Mouse (Mus musculus): ENCODE data around the gene Hoxa4.

The Hoxa4 gene

DNA sequence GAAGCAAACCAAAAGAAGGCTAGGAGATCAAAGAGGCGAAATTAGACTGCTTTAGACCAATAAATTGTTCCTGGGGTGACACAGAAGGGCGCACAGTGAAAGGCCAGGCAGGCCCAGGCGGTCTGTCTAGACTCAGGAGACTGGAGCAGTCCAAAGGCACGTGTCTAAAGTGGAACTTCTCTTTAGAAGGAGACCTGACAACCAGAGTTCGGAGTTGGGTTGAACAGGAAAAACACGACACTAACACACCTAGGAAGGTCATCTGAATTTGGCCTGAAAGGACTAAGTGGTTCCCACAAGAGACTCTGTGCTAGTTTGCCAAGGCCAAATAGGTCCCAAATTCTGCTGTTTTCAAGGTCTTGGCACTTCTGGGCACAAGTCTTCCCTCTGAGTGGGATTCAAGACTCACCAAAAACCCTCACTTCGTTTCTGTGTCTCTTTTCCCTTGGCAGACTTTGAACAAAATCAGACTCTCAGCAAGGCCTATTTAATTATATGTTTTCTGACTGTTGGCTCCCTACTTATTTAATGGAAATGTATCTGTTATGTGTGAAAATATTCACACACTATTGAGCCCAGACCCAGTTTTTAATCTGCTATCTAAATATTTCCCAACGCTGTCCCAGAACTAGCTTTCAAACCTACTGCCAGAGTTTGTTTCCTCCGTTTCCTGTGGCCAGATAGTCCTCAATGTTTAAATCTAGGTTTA, 27.8 kb upstream of the Hoxa4 start:
- in situ Hi-C loops (cut with MboI; ENCODE audit: unreplicated experiment in 2 of 2), result loop anchor here in 1 of 2 experiments (25.0 kb wide), 2 partner anchors 1307 to 1432 kb away; no protein-coding TSS in a partner anchor

DNA sequence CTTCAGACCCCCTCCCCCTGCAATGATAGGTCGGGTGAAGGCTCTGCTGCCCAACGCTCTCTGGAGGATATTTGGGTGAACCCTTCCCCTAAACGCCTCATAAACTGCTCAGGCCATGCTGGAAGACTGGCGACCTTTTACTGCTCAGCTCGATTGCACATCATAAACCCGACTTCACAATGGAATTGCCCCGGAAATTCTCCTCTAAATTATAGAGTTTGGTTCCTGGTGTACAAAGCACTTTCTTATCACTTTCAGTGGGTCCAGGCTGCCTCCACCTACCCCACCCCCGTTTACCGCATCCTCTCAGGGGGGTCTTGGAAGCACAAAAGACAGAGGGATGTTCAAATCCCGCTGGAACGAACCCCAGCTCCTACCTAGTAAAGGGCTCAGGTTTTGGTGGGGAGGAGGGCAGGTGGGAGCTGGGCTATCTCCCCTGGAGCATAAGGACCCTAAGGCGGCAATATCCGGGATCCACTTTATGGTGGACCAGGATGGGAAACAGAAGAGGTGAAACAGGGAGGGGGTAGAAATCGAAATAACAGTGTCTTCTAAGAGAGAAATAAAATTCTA, 27.2 kb upstream of the Hoxa4 start:
- in situ Hi-C loops (cut with MboI; ENCODE audit: unreplicated experiment in 2 of 2), result loop anchor here in 1 of 2 experiments (25.0 kb wide), 2 partner anchors 1306 to 1431 kb away; no protein-coding TSS in a partner anchor

DNA sequence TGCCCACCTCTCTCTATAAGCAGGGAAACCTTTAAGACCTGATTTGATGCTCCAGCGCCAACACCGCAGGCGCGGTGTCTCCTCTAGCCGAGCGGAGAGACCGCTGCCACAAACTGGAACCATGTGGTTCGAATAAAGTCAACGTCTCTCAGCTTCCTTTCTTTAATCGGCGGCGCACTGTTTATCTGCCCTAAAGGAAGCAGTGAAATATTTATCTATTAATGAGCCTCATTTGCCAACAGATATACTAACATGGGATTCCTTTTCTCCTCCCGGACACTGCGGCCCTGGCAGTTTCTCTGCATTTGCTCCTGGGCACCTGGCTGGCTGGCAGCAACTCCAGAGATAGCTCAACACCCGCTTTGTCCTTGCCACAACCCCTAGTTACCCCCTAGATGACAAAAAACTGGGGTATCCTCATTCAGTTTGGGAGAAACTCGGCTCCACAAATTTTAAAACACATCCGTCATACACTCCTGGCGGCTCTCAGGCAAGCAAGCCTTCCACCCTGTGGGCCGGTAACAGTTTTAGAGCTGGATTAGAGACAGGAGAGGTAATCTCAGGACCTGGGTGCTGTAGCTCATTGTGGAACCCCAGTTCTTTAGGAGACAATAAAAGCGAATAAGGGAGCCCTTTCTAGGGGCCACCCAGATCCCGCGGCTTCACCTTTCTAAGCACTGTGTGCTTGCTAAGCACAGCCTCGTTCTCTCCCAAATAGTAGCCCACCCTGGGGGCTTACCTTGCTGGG, 26.5 kb upstream of the Hoxa4 start:
- in situ Hi-C loops (cut with MboI; ENCODE audit: unreplicated experiment in 2 of 2), result loop anchor here in 1 of 2 experiments (25.0 kb wide), 2 partner anchors 1306 to 1431 kb away; no protein-coding TSS in a partner anchor

DNA sequence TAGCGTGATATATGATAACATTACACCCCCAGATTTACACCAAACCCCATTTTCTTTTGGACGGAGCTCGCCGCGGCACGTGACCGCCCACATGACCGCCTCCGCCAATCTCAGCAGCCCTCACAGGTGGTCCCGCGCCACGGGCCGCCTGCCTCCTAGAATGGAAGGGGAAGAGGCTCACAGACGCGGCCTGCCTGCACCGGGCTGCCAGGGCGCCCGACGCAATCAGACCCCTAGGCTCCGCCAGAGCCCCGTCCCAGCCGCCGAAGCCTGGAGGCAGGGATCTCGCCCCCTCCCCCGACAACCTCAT, 25.9 kb upstream of the Hoxa4 start:
- in situ Hi-C loops (cut with MboI; ENCODE audit: unreplicated experiment in 2 of 2), result loop anchor here in 1 of 2 experiments (25.0 kb wide), 2 partner anchors 1305 to 1430 kb away; no protein-coding TSS in a partner anchor

DNA sequence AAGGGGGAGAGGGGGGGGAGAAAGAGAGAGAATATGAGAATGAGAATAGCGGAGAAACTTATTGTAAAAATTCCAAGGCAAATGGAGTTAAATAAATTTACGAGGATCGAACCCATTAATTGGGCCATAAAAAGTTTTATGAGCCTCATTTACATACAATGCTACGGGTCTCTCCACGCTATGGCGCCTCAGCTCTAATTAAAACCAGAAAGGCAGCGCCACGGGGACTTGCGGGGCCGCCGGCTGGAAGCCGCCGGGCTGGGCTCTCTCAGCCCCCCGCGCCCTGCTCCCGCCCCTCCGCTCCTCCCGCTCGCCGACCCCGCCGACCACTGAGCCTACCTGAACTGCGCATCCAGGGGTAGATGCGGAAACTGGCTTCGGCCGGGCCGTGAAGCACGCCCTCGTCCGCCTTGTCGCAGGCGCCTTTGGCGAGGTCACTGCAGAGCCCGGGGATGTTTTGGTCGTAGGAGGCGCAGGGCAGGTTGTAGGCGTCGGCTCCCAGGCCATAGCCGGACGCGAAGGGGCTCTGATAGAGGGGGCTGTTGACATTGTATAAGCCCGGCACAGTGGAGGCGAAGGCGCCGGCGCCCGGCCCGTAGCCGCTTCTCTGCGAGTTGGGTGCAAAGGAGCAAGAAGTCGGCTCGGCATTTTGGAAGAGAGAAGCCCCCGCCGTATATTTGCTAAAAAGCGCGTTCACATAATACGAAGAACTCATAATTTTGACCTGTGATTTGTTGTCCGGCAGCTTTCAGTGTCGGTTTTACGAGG, 25.3 kb upstream of the Hoxa4 start:
- in situ Hi-C loops (cut with MboI; ENCODE audit: unreplicated experiment in 2 of 2), result loop anchor here in 1 of 2 experiments (25.0 kb wide), 2 partner anchors 1305 to 1430 kb away; no protein-coding TSS in a partner anchor

DNA sequence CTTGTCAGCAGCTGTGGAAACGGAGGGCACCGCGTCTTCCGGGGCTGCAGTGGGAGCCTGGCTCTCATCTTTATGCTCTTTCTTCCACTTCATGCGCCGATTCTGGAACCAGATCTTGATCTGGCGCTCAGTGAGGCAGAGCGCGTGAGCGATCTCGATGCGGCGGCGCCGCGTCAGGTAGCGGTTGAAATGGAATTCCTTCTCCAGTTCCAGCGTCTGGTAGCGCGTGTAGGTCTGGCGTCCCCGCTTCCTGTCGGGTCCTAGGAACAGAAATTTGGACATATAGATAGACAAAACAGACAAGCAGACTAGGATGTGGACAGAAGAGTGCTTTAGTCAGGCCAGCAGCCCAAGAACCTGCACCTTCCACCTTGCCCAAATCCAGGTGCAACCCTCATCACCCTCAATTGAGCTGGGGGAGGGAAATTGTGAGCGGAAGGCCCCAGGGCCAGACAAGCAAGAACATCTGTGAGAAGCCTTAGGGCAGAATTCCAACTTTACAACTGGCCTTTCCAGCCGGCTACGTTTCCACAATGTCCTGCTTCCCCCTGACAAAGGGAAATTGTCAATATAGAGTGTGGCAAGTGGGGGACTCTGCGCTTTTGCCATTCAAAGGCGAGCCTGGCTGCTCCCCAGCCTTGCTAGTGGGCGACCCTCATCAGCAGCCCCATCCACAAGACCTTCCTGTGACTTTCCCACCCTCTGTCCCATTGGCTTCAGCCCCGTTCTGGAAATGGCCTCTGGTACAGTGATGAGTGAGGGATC, 24.4 kb upstream of the Hoxa4 start:
- in situ Hi-C loops (cut with MboI; ENCODE audit: unreplicated experiment in 2 of 2), result loop anchor here in 1 of 2 experiments (25.0 kb wide), 2 partner anchors 1304 to 1429 kb away; no protein-coding TSS in a partner anchor

DNA sequence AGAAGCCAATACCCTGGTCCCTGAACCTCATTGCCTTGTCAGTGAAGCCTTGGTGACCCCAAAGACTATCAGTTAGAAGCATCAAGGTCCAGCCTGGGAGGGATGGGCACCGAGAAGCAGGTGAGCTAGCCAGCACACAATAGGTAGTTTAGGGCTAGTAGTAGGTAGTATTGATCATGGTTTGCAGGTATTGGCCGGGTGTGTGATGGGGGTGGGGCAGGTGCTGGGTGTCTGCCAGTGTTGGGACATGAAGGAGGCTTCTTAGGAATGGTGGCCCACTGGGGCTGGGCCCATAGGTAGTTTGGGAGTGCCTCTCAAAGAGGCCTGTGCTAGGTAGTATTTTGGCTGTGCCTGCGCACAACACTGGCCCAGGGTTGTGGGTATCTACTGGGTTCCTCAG, 23.5 kb upstream of the Hoxa4 start:
- in situ Hi-C loops (cut with MboI; ENCODE audit: unreplicated experiment in 2 of 2), result loop anchor here in 1 of 2 experiments (25.0 kb wide), 2 partner anchors 1303 to 1428 kb away; no protein-coding TSS in a partner anchor

DNA sequence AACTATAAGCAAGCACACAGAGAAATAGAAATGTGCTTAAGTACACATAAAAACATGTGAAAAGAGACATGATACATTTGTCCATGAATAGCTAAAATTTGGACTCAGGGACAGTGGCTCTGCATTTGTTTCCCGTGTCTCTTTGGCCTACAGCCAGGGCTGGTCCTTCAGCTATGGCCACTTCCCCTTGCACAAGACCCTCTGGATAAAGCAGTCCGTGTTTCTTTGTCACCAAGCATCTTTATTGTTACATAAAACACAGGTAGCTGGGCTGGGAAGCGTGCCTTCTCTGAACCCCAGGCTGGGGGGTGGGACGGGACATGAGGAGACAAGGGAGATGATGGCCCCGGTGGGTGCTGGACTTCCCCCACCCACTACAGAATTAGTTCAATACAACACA, 22.7 kb upstream of the Hoxa4 start:
- in situ Hi-C loops (cut with MboI; ENCODE audit: unreplicated experiment in 2 of 2), result loop anchor here in 1 of 2 experiments (25.0 kb wide), 2 partner anchors 1302 to 1427 kb away; no protein-coding TSS in a partner anchor

DNA sequence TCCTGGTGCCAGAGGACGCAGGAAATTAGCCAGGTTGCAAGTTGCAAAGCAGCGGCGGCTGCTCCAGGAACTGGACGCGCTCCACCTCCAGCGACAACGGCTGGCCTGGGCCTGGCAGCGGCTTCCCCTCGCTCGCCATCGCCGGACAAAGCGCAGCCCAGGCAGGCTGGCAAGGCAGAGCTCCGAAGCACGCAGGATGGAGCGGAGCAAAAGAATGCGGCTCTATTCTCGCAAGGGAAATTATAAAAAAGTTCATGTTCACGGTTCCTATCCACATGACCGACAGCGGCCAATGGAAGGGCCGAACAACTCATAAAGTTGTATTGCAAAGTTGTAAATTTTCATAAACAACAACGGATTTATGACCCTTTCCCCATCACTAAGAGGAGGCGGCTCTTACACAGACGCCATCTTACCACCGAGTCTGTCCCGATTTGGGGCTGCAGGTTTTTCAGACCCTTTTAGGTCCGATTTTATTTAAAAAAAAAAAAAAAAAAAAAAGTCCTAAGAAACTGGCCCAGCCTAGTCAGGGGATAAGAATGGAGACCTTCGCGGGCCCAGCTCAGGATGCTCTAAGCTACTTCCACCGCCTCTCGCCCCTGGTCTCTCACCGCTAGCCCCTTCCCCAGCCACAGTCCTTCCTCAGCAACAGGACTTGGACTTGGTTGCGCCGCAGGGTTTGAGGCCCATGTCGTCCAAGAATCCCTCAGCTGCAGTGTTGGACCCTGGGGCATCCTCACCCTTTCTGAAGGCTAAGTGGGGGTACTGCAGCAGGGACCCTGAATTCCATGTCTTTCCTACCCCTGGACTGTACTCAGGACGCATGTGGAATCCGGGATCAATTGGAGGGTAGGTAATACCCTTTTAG, 21.8 kb upstream of the Hoxa4 start, which contains the start of the genes Hoxa3 and Gm28308:
Gene Hoxa3 (minus strand): TSS at position 218 of the 868 bp plus-strand sequence.
Gene Gm28308 (minus strand): TSS at position 221 of the 868 bp plus-strand sequence.
- in situ Hi-C loops (cut with MboI; ENCODE audit: unreplicated experiment in 2 of 2), result loop anchor here in 1 of 2 experiments (25.0 kb wide), 2 partner anchors 1301 to 1426 kb away; no protein-coding TSS in a partner anchor

DNA sequence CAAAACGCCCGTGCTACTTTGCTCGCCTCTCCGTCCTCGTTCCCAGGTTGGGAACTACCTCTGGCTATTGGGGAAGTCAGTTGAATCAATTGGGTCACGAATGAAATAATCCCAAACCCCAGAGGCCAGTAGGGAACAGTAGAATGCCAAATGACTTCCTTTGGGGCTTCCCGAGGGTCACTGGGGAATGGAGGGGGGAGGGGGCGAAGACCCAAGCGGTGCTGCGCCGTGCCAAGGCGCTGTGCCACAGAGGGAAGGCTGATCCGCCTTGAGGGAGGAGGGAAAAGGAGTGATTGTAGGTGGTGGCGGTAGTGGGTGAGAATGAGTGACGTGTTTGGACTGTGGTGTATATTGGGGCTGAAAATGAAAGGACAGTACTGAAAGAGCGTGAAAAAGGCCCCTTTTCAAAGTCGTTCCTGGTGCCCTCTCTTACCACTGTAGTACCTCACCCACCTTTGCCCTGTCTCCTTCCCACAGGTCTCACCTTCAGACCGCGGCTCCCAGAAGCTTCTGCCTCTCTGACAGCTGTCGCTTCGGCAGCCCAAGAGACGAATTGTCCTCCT, 21.1 kb upstream of the Hoxa4 start:
- in situ Hi-C loops (cut with MboI; ENCODE audit: unreplicated experiment in 2 of 2), result loop anchor here in 1 of 2 experiments (25.0 kb wide), 2 partner anchors 1300 to 1425 kb away; no protein-coding TSS in a partner anchor

DNA sequence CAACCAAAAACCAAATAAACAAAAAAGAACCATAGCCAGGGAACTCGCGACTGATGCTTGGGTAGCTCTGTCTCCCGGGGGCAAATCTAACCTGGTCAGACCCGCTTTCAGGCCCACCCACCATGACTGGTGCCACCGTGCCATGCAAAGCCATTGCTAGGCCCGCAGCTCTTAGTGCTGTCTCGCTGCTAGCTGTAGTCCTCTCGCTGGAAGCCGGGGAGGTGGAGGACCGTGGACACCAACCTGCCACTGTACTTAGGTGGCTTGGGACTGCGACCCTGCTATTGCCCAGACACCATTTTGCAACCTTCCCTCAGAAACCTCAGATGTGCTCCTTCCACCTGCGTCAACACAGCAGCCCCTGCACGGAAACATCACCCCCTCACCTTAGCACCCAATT, 20.4 kb upstream of the Hoxa4 start:
- in situ Hi-C loops (cut with MboI; ENCODE audit: unreplicated experiment in 2 of 2), result loop anchor here in 1 of 2 experiments (25.0 kb wide), 2 partner anchors 1300 to 1425 kb away; no protein-coding TSS in a partner anchor

DNA sequence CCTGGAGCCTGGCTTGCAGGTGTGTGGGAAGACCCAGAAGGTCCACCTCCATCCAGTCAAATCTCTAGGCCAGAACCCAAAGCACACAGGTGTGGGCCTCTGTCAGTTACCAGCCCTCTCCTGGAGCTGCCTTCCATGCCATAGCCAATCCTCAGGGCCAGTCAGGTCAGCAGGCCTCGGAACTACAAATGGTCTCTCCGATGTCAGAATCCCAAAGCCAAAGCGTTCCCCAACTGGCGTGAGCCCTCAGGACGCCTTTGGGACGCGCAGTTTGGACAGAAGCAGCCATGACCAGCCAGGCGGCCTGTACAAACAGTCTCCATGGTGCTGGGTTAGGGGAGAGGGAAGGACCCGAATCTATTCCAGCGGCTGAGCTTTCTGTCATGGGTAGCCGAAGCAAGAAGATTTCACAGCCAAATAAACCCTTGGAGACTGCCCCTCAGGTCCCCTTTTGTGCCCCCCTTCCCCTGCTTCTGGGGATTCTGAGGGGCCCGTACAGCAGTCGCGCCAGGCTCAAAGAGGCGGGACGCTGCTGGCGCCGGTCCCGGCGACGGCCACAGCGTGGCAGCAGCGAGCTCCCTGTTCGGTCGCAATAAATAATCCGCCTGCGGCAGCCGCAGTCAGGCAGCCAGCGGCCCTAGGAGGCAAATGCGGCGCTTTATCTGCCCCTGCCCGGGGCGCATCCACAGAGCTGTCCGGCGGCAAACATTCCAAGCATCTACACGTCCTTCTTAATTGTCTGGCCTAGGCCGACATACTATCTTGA, 19.8 kb upstream of the Hoxa4 start:
- in situ Hi-C loops (cut with MboI; ENCODE audit: unreplicated experiment in 2 of 2), result loop anchor here in 1 of 2 experiments (25.0 kb wide), 2 partner anchors 1299 to 1424 kb away; no protein-coding TSS in a partner anchor

DNA sequence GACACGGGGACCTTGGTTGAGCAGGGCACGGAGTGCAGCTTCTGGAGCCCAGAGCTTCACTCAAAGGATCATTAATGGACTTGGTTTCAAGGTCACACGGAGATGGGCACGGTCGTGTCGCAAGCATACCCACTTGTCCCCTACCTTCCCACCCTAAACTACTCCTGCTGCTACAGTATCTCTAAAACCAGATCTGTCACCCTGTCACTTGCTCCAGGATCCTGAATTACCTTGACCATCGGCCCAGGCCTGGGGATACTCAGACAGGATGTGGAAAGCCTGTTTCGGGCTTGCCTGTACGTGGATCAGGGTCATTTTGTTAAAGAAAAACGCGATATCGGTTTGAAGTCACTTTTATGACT, 18.1 kb upstream of the Hoxa4 start:
- in situ Hi-C loops (cut with MboI; ENCODE audit: unreplicated experiment in 2 of 2), result loop anchor here in 1 of 2 experiments (25.0 kb wide), 2 partner anchors 1297 to 1422 kb away; no protein-coding TSS in a partner anchor

DNA sequence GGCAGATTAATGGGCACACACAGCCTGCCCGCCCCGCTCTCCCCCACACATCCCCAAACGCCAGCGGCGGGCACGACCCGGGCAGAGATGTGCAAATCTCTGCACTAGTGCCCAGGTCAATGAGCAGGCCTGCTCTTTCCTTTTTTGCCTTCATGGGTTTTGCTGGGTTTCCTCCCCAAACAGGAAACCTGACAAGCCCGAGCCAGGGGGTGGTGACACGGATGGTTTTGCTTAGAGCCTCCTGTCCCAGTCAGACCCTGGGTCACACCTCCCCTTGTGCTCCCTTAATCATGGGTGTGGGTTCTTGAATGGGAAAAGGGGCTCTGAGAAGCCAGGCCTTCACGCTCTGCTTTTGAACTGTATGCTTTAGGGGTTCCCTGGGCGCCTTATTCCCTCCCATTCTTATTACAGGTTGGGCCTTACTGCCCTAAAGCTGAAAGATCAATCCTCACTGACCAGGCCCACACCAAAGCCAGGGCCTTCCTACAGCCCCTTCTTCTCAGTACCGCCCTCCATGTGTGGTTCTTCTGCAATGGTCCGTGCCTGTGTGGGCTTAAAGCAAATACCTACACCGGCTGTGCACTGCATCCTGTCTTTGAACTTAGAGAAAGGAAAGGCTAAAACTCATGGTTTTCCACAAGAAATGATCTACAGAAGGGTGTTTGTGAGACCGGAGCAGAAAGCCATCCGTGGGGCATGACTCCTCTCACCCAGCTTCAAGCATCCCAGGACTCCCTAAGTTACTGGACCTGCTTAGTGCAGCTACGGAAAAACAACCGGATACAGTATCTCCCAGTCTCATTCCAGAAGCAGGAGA, 17.5 kb upstream of the Hoxa4 start:
- in situ Hi-C loops (cut with MboI; ENCODE audit: unreplicated experiment in 2 of 2), result loop anchor here in 1 of 2 experiments (25.0 kb wide), 2 partner anchors 1297 to 1422 kb away; no protein-coding TSS in a partner anchor

DNA sequence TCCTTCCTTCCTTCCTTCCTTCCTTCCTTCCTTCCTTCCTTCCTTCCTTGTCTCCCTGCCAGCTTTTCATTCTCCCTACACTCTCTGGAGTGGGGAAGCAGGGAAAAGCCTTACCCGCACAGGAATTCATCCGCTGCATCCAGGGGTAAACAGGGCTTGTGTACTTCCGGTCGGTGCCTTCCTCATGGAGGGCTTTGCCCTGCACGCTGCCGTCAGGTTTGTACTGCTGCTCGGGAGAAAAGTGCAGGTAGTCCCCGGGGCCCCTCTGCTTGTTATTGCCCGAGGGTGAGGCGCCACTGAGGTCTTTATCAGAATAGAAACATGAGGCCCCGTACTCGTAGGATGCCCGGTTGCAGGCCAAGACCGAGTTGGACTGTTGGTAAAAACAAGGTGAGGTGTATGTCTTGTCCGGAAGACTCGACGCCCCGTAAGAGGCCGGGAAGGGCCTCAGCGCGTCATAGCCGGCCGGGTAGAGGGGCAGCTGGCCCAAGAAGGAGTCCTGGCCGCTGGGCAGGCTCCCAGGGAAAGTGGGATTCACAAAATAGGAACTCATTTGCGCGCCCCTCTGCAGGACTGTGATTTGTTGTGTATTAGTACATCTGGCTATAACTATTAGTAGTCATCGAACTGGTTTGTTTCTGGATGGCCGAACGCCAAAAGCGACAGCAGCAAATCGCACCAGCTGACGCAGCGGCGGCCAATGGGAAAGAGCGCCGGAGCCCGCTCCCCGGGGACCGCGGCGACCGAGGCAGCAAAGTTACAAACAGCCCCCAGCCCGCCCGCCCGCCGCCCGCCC, 16.7 kb upstream of the Hoxa4 start, which contains the start of gene Hoxa6:
Gene Hoxa6 (minus strand): TSS at position 651 of the 796 bp plus-strand sequence.
- in situ Hi-C loops (cut with MboI; ENCODE audit: unreplicated experiment in 2 of 2), result loop anchor here in 1 of 2 experiments (25.0 kb wide), 2 partner anchors 1296 to 1421 kb away; no protein-coding TSS in a partner anchor
